Mouse (Mus musculus): ENCODE data around the gene Ncapd2.
A peak's percentile ranks its signal among the peaks of the same experiment; 100 is the strongest.

Ncapd2 gene

GRCm38 (mm10) chr6:125191332-125192015 is at the start of gene Ncapd2, which contains the start of gene Mrpl51:
Gene Ncapd2 (minus strand): TSS chr6:125191701.
Gene Mrpl51 (plus strand): TSS chr6:125191801.
- DNase-seq (ENCODE audit: low read depth, low spot score), result peak; percentile 95

GRCm38 (mm10) chr6:125240617-125241016 is 49.1 kb upstream of the Ncapd2 start:
- no peak for DNase-seq (ENCODE audit: low read depth, low spot score)

- no peak for DNase-seq (ENCODE audit: low read depth, low spot score)
These were observed 48.0 kb upstream of the Ncapd2 start for GRCm38 (mm10) chr6:125239547-125239946.

- DNase-seq (ENCODE audit: low read depth, low spot score), result no peak
These were observed 46.9 kb upstream of the Ncapd2 start for GRCm38 (mm10) chr6:125238396-125238795.

GRCm38 (mm10) chr6:125237421-125237820 is 45.9 kb upstream of the Ncapd2 start:
- no peak for DNase-seq (ENCODE audit: low read depth, low spot score)

- no peak for DNase-seq (ENCODE audit: low read depth, low spot score)
These were observed 45.3 kb upstream of the Ncapd2 start, which contains the start of gene Cd27 for GRCm38 (mm10) chr6:125236782-125237181. Gene Cd27 (minus strand): TSS chr6:125237010.

- no peak for DNase-seq (ENCODE audit: low read depth, low spot score)
These were observed 44.8 kb upstream of the Ncapd2 start for GRCm38 (mm10) chr6:125236341-125236740.

- no peak for DNase-seq (ENCODE audit: low read depth, low spot score)
These were observed 43.0 kb upstream of the Ncapd2 start for GRCm38 (mm10) chr6:125234520-125234828.

GRCm38 (mm10) chr6:125233816-125234519 is 42.5 kb upstream of the Ncapd2 start:
- DNase-seq (ENCODE audit: low read depth, low spot score), result no peak

- no peak for DNase-seq (ENCODE audit: low read depth, low spot score)
These were observed 41.0 kb upstream of the Ncapd2 start for GRCm38 (mm10) chr6:125232516-125232915.

GRCm38 (mm10) chr6:125232045-125232437 is 40.5 kb upstream of the Ncapd2 start:
- DNase-seq (ENCODE audit: low read depth, low spot score), result no peak

- DNase-seq (ENCODE audit: low read depth, low spot score), result peak; percentile 26
These were observed 39.9 kb upstream of the Ncapd2 start, which contains the start of gene Tapbpl for GRCm38 (mm10) chr6:125231117-125232044. Gene Tapbpl (minus strand): TSS chr6:125231860.

GRCm38 (mm10) chr6:125230571-125230970 is 39.1 kb upstream of the Ncapd2 start:
- DNase-seq (ENCODE audit: low read depth, low spot score), result no peak

- no peak for DNase-seq (ENCODE audit: low read depth, low spot score)
These were observed 34.1 kb upstream of the Ncapd2 start for GRCm38 (mm10) chr6:125225518-125226115.

- DNase-seq (ENCODE audit: low read depth, low spot score), result no peak
These were observed 31.1 kb upstream of the Ncapd2 start for GRCm38 (mm10) chr6:125222577-125222976.

- DNase-seq (ENCODE audit: low read depth, low spot score), result no peak
These were observed 30.6 kb upstream of the Ncapd2 start for GRCm38 (mm10) chr6:125222146-125222545.

- no peak for DNase-seq (ENCODE audit: low read depth, low spot score)
These were observed 29.7 kb upstream of the Ncapd2 start for GRCm38 (mm10) chr6:125221115-125221745.

- no peak for DNase-seq (ENCODE audit: low read depth, low spot score)
These were observed 27.5 kb upstream of the Ncapd2 start for GRCm38 (mm10) chr6:125218963-125219362.

GRCm38 (mm10) chr6:125217899-125218298 is 26.4 kb upstream of the Ncapd2 start:
- no peak for DNase-seq (ENCODE audit: low read depth, low spot score)

GRCm38 (mm10) chr6:125216898-125217297 is 25.4 kb upstream of the Ncapd2 start:
- DNase-seq (ENCODE audit: low read depth, low spot score), result no peak
